Mouse (Mus musculus) mesoderm, embryonic 11.5 days (tissue): Measurements from ENCODE around the gene Extl2.
A peak's percentile ranks its signal among the peaks of the same experiment; 100 is the strongest.

Source experiments
- DNase-seq: peaks from one replicate; pipeline ENCODE4 v3.0.0-alpha.2; 2012; ENCODE audit warnings: low read depth, low spot score

Extl2 gene

GRCm38 (mm10) chr3:116007941-116008440, 729 bp downstream of the Extl2 start:
- peak; percentile 82 for DNase-seq

- DNase-seq, result no peak
These were observed 2.5 kb downstream of the Extl2 start for GRCm38 (mm10) chr3:116009622-116010344.

GRCm38 (mm10) chr3:116014901-116015300, 7.6 kb downstream of the Extl2 start:
- DNase-seq, result no peak

DNA sequence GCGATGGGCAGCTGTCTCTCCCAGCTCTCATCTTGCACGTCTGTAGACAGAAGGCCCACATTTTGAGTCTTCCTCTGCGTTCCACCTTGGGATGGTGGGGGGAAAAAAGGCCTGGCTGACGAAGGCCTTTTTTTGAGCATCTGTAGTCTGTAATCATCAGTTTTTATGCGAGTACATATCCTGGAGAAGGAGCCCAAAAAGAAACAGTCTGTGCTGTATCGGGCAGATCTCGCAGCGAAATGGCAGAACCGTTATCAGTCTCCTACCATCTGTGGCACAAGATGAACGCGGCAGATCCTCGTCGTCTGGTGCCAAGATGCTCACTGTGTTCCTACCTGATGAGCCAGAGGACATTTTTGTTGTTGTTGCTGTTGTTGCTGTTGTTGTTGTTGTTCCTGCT, 8.9 kb downstream of the Extl2 start:
- no peak for DNase-seq

DNA sequence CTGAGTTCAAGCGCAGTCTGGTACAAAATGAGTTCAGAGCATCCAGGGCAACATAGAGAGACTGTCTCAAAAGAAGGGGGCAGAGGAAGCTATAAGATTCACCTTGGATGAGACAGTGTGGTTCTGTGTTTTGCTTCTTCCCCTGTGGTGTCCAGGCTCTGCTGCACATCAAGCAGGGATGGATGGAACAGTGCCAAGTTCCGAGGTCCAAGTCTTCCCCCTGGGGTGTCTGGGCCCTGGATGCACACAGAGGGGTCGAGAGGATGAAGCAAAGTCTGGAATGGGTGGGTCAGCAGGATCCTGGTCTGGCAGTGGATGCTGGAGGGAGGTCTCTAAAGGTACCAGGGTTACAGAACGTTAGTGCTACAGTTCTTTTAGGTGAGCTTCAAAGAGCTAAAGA, 11.3 kb downstream of the Extl2 start:
- no peak for DNase-seq

DNA sequence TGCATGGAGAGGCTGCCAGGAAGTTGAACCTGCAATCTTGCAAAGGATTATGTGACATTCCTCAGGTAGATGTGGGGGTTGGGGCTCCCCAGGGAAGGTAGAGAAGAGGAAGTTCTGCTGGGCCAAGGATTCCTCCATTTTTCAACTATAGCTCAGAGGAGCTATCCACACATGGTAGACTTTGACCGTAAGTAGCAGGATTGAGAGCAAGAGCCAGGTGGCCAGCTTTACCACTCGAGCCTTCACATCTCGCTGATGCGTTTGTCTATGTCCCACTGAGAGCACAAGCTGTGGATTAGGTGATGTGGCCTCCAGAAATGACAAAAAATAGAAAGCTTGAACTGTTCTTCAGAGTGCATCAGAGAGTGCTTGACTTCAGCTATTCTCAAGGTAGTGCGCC, 11.9 kb downstream of the Extl2 start:
- no peak for DNase-seq

DNA sequence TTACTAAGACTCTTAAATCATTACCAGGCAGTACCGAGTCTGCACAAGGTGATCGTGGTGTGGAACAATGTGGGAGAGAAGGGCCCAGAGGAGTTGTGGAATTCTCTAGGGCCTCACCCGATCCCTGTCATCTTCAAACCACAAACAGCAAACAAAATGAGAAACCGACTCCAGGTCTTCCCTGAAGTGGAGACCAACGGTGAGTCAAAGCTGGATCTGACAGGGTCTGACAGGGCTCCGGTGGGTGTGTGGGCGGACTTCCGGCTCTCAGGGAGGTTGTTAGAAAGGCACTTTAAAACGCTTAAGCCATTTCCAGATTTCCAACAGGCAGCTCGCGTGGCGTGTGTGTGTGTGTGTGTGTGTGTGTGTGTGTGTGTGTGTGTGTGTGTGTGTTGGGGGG, 17.0 kb downstream of the Extl2 start:
- DNase-seq, result no peak

DNA sequence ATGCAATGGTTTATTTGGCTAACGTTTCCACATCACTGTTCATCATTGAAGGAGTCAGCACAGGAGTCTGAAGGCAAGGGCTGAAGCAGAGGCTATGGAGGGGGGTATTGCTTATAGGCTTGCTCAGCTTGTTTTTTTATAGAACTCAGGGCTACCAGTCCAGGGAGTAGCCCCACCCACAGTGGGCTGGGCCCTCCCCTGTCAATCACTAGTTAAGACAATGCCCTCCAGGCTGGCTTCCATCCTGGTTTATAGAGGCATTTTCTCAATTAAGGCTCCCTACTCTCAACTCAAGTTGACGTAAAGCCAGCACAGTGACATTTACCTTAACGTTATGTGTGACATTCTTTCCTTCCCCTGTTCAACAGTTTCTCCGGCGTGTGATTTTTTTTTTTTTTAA, 17.4 kb downstream of the Extl2 start:
- no peak for DNase-seq

GRCm38 (mm10) chr3:116025701-116026100, 18.4 kb downstream of the Extl2 start:
- DNase-seq, result no peak

GRCm38 (mm10) chr3:116026996-116027395, 19.7 kb downstream of the Extl2 start:
- no peak for DNase-seq

GRCm38 (mm10) chr3:116030152-116030788, 23.0 kb downstream of the Extl2 start:
- no peak for DNase-seq

DNA sequence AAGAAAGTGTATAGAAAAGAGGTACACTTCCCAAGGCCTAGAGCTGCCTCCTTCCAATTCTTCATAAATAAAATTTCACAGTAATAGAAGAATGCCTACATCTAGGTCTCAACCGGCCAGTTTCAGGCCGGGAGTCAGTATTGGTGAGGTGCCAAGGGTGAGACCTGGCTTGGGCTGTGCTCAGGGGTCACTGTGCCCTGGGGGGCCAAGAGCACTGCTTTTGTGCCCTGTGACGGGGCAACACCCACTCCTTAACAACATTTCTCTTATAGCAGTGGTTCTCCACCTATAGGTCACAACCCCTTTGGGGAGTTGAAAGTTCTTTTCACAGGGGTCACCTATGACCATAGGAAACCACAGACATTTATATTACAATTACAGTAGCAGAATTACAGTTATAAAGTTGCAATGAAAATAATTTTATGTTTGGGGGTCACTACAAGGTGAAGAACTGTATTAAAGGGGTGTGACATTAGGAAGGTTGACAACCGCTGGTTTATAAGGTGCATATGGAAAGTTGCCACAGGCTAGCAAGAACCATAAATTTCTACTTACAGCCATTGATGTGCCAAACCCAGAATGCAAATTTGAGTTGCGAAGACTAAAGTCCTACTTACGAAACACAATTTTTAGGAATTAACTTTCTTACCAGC, 26.1 kb downstream of the Extl2 start:
- DNase-seq, result no peak

DNA sequence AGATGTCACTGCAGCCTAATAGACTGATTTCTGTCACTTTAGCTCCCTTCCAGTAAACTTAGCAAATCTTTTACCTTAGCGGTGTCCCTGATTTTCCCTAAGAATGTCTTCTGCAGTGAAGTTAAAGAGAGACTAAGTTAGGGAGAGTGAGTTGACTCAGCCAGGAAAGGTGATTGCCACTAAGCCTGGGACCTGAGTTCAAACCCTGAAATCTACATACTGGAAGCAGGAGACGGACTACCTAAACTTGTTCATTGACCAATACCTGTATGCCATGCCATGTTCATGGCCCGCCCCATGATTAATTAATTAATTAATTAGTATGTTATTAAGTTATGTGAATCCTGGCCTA, 26.6 kb downstream of the Extl2 start:
- peak; percentile 74 for DNase-seq

- DNase-seq, result no peak
These were observed 33.5 kb downstream of the Extl2 start for GRCm38 (mm10) chr3:116040776-116041175.

GRCm38 (mm10) chr3:116046000-116046399, 38.7 kb downstream of the Extl2 start:
- no peak for DNase-seq

- no peak for DNase-seq
These were observed 39.8 kb downstream of the Extl2 start for GRCm38 (mm10) chr3:116047034-116047433.

GRCm38 (mm10) chr3:116057078-116057477, 49.8 kb downstream of the Extl2 start:
- DNase-seq, result no peak

DNA sequence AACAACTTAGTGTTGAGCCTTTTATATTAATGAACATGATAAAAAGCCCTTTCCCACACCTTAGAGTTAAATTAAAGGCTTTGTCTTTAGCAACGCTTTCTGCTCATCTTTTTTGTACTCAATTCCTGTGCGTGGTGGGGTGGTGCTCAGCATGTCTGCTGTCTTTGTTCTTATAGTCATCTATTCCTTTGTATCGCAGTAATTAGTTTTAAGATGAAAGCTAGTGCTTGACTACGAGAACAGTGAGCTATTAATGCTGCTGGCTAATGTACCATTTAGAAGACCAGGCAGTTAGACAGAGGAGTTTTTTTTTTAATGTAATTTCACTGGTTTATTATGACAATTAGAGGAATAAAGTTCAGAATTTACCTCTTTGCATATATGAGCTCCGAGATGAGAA, 53.1 kb downstream of the Extl2 start:
- no peak for DNase-seq

GRCm38 (mm10) chr3:116062141-116062540, 54.9 kb downstream of the Extl2 start:
- DNase-seq, result no peak

- DNase-seq, result no peak
These were observed 65.3 kb downstream of the Extl2 start for GRCm38 (mm10) chr3:116072584-116072983.

DNA sequence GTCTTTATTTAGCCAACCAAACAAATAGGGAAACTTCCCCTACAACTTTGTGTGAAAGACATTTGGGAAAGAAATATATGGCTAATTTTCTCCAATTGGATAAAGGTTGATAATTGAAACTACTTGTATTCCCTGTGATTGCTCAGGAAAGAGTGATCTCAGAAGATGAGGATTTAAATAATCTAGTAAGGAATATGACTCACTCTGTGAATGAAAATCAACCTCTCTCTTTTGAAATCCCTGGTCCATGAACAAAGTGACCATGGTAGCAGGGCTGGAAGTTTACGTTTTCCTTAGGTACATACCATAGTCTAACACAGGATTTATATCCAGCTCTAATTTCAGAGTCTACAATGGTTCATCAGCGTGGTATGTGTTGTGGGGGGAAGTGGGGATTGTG, 69.5 kb downstream of the Extl2 start:
- DNase-seq, result no peak

DNA sequence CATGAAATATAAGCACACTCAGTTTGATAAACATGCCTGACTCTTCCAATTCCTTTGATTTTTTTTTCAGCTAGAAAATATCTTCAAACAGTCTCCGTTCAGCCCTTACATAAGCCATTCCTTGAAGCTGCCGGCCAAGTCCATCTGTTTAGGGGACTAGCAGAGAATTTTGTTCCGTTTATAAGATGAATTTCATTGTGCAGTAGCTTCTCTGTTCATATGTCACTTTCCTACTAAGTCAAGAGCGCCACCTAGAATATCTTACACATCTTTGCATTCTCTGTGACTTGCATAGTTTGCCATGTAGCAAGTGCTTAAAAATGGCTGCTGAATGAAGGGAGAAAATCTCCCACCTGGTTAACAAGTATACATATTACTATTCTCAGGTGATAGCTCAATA, 71.2 kb downstream of the Extl2 start:
- no peak for DNase-seq
